Mouse (Mus musculus) frontal cortex, postnatal 10 days (tissue): ENCODE measurements at regions not wholly inside any gene's neighbourhood (a gene's known extent, or its start where the extent isn't known, plus 50 kb on each side); places are given as distances from the start of the nearest gene placed in this dataset.
"Not testable (repeated sequence)": the region's sequence is repeated elsewhere in the genome, so short reads cannot be mapped to it uniquely, and the experiment has no call there.

Source experiments
- DNase-seq, 2 experiments: peaks; one replicate each; pipeline ENCODE4 v3.0.0; 2022; ENCODE audit warnings: low spot score in 2 of 2, mixed read lengths in 1 of 2

DNA sequence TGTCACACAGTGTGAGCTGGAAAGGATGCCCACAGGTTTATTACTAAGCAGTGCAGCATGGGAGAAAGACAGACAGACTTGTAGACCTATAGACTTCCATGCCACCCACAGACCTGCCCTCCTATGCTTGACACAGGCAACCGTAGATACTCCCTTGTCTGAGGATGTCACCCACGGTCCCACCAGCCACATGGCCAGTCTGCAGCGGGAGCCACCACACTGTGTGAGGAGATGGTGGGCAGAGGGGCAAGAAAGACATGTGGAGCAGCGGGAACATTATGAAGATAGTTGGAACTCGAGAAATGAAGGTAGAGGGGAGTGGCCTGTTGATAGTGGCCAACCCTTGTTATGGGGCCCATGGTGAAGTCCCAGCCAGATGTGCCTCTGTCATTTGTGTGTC is 244.0 kb upstream of the Tusc1 start:
- DNase-seq, result no peak

DNA sequence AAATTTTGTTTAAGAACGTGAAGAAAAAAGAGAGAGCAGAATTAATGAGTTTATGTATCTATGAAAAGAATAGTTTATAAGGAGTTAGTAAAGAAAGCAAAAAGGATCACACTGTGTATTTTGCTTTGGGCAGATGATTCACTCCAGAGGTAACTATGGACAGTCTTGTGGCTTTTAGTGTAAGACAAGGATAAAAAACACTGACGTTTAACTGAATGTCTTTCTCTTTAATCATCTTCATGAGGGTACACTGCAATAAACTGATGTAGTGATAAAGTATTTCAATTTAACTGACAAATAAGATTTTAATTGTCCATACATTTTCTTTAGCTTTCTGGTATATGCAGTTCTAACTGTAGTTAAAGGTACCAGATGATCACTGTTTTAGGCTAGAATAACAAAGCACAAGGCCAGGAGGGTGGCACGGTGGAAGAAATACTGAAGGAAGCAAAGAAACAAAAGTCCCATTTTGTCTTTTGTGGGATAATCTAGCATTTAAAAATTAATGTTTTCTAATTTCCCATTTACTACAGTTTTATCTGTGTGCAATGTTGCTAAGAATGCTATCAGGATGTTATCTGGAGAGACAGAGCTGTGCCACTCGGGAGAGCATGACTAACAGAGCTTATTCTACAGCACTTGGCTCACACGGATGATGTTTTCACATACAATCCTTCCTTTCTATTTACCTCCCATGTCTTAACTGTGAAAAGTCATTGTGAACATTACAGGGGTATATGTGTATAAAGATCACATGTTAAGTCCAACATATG is 232.4 kb upstream of the Tusc1 start:
- no peak for DNase-seq

DNA sequence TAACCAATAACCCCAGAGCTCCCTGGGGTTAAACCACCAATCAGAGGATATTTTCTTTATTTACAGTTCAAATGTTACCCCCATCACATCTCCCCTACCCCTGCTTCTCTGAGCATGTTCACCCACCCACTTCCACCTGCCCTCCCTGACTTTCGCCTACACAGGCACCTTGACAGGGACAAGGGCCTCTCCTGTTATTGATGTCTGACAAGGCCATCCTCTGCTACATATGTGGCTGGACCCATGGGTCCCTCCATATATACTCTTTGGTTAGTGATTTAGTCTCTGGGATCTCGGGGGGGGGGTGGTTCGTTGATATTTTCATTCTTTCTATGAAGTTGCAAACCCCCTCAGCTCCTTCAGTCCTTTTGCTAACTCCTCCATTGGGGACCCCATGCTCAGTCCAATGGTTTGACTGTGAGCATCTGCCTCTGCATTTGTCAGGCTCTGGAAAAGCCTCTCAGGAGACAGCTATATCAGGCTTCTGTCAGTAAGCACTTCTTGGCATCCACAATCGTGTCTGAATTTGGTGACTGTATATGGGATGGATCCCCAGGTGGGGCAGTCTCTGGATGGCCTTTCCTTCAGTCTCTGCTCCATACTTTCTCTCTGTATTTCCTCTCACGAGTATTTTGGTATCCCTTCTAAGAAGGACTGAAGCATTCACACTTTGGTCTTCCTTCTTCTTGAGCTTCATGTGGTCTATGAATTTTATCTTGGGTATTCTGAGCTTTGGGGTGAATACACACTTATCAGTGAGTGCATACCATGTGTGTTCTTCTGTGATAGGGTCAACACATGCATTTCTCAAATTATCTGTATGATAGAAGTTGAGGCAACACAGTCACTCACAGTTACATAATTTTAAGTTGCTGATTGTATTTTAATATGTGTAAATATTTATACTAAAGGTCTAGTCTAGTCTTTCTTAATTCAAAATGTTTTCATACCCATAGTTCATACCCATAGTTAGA is 220.8 kb upstream of the Tusc1 start:
- no peak for DNase-seq

DNA sequence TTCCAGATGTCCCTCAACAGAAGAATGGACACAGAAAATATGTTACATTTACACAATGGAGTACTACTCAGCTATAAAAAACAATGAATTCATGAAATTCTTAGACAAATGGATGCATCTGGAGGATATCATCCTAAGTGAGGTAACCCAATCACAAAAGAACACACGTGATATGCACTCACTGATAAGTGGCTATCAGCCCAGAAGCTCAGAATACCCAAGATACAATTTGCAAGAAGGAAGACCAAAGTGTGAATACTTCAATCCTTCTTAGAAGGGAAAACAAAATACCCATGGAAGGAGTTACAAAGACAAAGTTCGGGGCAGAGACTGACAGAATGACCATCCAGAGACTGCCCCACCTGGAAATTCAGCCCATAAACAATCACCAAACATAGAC is 219.9 kb upstream of the Tusc1 start:
- DNase-seq, result not testable (repeated sequence)

DNA sequence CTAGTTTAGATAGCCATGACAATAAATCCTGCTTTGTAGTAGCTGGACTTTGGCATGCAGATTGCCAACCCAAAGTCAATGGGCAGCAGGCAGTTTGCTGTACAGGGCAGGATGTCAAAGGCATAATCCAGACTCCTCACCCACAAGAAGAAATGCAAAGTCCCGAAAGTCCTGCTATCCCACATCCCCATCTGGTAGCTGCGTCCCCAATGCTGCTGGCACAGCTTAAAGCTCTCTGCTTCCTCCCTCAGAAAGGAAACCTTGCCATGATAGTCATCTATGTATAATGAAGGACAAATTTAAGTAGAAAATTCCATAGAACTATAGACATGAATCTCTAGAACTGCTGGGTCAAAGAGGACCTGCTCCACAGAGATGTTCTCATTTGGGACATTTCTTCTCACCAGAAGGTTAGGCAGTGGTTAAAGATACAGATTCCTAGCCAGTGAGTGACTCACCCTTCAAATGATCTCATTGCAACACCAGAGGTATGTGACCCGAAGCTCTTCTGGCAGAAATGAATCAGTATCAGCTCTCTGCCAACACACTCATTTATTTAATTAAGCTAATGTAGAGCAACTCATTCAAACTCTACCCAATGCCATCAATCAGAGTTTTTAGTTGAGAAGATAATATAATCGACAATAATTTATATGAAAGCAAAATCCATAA is 217.3 kb upstream of the Tusc1 start:
- no peak for DNase-seq

DNA sequence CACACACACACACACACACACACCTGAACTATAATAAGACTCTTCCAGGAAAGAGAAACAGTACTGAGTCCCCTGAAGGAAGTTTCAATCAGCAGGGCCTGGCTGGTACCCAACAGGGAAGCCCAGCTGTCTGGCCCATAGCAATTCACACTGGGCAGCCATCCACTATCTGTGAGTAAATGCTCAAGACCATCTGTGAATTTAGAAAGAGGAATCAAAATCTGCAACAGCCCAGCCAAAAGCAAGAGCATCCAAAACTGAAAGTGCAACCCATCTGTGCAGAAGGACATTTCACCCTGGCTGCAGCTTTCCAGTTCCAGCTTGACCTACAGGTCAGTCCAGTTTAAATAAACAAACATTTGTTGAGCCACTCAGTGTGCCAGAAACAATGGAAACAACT is 215.8 kb upstream of the Tusc1 start:
- DNase-seq, result peak; percentile 31

DNA sequence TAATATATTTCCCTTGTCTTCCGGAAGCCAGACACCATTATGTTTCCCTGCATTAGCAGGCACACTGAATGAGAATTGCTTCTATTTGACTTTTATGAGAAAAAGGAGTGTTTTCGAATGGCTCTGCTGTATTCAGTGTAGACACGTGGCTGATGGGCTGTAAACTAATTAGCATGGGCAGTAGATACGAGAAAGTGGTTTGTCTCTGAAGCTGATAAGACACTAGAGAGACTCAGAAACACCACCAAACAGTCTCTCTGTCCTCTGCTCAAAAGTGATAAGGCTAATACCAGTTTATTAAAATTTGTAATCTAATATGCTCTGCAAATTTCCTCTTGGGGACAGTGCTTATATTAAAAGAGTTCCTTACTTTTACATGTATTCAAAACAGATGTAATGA is 205.3 kb upstream of the Tusc1 start:
- no peak for DNase-seq

DNA sequence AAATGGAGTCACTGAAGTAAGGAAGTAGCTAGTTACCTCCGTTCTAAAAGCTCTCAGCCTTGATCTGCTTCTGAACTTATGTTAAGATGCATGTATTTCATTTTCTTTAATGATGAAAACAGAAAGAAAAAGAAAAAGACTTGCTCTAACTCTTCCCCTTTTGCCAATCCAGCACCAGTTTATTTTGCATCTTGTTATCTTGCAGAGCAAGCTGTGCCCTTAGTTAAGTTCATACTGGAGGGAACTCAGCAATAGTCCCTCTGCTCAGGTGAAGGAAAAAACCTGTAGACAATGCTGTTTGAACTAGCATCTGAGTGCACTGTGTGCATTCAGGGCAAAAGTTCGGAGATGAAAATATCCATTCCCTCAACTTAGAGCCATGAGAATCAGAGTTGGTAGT is 192.1 kb upstream of the Tusc1 start:
- no peak for DNase-seq

DNA sequence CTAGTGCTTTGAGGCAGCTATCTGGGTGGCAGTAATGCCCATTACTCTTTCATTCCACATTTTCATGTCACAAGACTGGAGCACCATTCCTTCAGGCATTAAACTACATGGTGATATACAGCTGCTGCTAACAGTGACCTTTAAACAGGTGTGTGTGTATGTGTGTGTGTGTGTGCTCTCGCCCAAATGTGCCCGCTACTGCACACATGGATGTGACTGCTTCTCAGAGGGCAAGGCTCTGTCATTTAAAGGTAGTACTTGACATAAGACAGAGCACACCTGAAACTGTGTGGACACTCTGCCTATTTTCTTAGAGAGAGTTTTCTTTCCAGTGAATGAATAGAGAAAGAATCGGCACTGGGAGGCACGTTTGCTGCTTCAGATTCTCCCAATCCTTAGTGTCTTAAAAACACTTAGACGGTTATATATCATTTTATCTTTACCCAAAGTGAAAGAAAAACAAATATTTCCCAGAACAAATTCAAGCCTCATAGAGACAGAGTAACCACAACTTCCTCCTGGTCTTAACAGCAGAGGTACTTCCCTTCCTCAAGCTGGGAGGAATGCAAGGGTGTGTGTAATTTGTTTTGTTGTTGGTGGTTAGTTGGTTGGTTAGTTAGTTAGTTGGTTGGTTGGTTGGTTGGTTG is 185.3 kb upstream of the Tusc1 start:
- no peak for DNase-seq

DNA sequence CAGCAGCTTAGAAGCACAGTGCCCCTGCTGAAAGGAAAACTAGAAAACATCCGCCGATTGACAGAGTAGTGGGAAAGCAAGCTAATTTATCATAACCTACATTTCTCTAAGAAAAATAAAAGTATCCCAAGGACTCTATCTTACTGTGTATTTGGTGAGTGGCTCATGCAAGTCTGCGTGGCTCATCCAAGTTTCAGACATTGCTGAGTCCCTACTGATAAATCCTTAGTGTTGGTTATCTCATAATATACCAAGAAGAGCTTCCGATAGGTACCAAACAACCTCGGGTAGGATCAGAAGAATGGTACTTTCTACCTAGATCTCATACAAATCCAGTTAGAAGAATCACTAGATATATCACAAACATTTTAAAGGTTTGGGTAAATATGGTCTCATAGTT is 183.6 kb upstream of the Tusc1 start:
- DNase-seq, result no peak

DNA sequence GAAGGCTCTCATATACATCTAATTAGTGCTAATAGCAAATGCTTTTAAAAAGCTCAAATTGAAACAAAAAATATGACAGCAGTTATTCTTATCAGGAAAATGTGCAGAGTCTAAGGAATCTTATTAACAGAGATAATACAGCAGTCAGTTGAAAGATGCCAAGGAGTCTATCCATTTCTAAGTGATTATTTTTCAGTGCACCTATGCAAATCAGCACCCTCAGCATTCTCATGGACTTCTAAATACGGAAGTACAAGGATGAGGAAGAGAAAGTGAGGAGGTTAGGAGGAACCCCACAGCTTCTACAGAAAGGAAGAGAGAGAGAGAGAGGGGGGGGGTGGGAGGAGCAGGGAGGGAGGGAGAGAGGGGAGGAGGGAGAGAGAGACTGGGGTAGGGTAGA is 175.5 kb upstream of the Tusc1 start:
- no peak for DNase-seq

DNA sequence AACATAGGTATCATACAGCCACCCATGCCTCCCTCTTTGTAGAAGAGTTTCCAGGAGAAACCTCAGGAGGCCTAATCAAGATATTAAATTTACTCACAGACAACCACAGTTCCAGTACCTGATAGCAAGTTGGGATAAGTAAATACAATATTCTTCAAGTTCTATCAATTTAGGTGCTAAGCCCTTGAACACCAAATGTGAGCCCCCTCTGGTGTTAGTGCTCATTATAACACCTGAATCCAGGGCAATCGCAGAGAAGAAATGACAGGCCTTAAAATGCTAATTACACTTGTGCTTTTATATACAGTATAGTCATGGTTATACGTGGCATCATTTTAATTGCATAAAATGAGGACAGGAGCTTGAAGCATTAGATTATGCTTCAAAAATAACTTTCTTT is 161.6 kb upstream of the Tusc1 start:
- DNase-seq, result no peak

DNA sequence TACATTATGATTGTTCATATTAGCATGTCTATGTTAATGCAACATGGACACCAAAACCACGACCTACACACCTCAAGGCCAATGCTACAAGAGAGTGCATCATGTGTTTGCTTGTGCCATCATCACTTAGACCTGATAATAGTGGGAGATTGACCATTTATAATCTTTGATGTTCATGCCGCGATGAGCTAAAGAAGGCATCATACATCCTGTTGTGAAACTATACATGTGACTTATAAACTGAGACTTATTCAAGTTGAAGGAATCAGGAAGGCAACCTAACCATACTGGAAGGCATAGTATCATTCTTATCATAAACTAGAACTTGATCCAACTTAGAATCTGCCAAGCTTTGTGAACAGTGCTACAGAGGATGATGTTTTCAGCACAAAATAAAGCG is 159.0 kb upstream of the Tusc1 start:
- DNase-seq, result no peak

DNA sequence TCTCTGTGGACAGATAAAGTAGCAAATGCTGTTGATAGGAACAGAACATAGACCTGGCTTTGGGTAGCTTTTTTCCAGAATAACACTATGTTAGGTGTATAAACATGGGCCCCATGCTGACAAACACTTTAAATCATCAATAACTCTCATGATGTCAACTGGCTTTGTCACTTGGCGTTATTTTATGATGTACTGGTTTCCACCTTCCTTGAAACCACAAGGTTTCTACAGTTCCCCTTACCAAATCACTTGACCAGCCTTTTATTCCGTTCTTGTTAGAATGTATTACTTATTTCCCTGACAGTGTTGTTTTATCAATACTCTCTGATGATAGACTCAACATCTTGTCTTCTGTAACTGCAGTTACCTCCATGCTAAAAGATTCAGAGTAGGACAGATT is 158.6 kb upstream of the Tusc1 start:
- no peak for DNase-seq

DNA sequence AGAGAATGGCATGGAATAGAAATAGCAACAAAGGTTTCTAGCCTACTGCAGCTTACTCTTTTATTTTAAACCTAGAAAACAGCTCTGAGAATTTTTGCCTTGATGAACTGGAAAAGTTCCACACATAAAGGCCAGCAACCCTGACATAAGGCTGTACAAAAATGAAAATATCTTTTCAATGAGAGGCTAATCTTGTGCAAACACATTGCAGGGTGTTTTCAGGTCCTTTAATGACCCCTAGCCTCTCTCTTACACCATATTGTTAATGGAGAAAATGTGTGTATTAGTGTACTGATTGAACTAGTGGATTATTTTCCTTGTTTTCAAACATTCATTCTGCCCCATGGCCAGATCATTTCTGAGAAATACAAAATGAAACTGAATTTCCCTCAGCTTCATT is 158.0 kb upstream of the Tusc1 start:
- no peak for DNase-seq

DNA sequence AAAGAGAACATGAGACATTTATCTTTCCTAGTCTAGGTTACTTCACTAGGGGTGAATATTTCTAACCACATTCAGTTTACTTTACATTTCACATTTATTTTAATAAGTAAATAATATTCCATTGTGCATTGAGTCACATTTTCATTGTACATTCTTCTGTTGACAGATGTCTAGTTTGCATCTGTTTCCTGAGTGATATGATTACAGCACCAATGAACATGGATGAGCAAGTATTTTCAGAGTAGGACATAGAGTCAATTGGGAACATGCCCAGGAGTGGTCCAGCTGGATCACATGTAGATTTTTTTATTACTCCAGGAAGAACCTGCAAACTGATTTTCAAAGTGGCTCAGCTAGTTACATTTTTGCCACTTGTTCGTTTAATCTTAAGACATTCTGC is 153.3 kb upstream of the Tusc1 start:
- DNase-seq, result no peak

DNA sequence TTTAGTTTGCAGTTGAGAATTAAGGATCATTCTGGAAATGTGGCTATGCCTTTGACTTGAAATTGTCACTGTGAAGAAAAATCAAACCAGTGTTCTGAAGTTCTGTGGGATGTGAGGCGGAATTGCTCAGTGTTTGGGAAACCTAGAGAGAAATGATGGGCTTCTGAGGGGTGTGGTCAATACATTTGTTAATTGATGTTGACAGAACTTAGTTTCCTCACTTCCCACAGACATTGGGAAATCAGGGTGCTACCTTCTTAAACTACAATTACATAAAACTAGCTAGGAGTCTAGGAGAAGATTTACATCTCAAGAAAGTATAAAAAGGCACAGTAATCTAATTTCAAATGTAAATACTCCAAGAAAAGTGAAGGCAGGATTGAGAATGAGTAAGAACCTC is 151.1 kb upstream of the Tusc1 start:
- DNase-seq, result no peak

DNA sequence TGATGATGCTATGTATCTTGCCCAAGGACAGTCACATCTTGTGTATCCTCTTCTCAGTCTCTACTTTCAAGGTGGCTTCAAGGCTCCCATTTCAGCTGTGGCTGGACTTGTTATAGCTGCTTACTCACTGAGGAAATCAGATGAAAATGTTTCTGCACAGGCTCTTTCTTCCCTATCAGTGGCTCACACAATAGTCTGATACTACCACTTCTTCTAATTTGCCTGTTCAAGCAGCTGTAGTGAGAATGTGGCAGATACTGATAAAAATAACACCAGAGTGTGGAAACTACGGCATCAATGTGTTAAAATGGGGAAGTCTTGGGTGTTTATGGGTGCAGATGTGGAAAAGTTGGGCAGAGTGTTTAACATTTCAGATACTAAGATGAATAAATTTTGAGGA is 145.9 kb upstream of the Tusc1 start:
- DNase-seq, result no peak

DNA sequence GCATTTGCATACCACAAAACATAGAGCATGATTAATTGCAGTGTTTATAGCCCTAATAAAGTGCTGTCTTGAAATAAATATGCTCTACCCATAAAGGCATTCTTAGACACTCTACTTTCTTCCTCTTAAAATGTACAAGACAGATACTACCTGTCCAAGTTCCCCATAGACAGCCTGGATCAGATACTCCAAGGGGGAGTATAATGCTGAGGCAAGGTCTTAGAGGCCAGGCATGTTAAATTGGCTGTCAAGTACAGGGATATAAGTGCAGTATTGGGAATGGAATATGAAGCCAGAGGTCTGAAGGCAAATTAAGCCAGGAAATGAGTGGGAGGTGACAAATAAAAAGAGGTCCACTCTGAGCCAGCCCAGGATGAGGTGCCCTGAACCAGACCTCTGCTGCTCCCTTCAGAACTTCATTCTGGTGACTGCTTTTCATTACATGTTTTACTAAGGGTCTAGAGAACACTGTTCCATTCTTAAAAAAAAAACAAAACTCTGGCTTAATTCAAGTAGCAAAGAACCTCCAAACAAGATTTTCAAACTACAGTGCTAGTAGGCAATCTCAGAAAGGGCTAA is 142.0 kb upstream of the Tusc1 start:
- DNase-seq, result no peak

DNA sequence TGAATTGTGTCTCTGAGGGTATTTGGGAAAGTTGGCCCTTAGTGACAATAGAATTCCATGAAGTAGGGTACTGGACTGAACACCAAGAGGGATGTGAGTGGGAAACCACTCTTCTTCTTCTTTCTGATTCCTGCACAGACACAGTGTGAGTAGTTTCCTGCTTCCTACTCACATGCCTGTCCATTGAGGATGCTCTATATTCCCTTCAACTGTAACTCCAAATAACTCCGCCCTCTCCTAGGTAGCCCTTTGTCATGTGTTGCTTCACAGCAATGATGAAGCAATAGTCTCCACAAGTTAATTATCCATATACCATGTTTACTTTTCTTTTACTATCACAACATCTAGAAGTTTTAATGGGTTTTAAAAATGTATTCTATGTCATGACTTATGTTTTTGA is 132.7 kb upstream of the Tusc1 start:
- no peak for DNase-seq

DNA sequence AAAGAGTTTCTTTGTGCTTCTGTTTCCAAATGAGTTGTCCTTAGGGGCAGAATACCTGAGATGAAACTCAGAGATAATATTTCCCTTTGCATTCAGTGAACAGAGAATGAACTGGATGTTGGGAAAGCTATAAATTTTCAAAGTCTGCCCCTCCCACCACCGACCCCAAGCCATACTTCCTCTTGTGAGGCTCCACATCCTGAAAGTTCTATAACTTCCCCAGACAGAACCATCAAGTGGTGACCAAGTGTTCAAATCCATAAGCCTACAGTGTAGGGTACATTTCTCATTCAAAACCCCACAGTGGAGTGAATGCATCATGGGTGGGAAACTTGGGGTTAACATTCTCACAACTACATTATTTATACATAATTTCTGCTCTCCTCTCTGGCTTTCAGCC is 132.1 kb upstream of the Tusc1 start:
- DNase-seq, result no peak

DNA sequence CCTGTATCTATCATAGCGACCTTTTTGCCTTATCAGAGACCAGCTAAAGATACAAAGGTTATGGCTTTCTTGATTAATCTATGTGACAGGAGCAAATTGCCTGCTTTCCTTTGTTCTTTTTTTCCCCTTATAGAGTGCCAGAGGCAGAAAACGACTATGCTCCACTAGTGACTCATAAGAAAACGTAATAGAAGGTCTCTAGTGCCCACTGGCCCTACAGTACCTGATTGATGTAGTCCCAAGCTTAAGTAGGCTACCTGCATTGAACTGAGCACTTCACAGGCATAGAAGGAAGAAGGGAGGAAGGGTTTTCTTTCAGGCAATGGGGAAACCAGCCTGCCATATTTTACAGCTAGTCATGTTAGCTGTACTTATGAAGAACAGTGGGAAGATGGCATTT is 116.0 kb upstream of the Tusc1 start:
- DNase-seq, result no peak
